Mouse (Mus musculus): ENCODE measurements around the gene Npnt. TPM values are rescaled to one million over a fixed set of nuclear protein-coding genes. Genes with fewer than 3 reads are reported as not detected.

Gene Npnt
- polyA plus RNA-seq, 1 experiment = 119 TPM

GRCm38 (mm10) chr3:132917356-132918090, 32.6 kb downstream of the Npnt start:
- TF ChIP-seq CTCF (conservative IDR thresholded peaks at IDR 0.05; ENCODE audit: insufficient read depth, insufficient read length, low read depth, low read length) (no peak), POLR2A (IDR thresholded peaks at IDR 0.05; ENCODE audit: low read depth, low read length) (no peak)
- DNase-seq = no peak
- Histone ChIP-seq H3K27ac (ENCODE audit: insufficient read depth, low read depth, low read length) (no peak overlapping the region), H3K36me3 (ENCODE audit: control insufficient read depth, insufficient read depth, low read length) (no peaks in the 10 kb centered on the region; the same call in 1 of the 2 replicates), H3K4me3 (ENCODE audit: insufficient read depth, low read depth, low read length) (no peak overlapping the region), H3K27me3 (replicated peaks; ENCODE audit: control insufficient read depth, insufficient read depth, low read length) (no peaks in the 10 kb centered on the region), H3K4me1 (ENCODE audit: control insufficient read depth, insufficient read depth, low read length) (no peaks in the 10 kb centered on the region)
- WGBS = 85% methylated on average over 9 of the region's 9 CpGs

GRCm38 (mm10) chr3:132915661-132916060, 34.4 kb downstream of the Npnt start:
- WGBS = 67% methylated on average over 9 of the region's 9 CpGs
- no peaks in the 10 kb centered on the region for H3K4me1 ChIP-seq (ENCODE audit: control insufficient read depth, insufficient read depth, low read length)
- DNase-seq = no peak
- H3K36me3 ChIP-seq (ENCODE audit: control insufficient read depth, insufficient read depth, low read length) = no peaks in the 10 kb centered on the region; the same call in 1 of the 2 replicates
- H3K27ac ChIP-seq (ENCODE audit: insufficient read depth, low read depth, low read length) = no peak overlapping the region
- TF ChIP-seq POLR2A (IDR thresholded peaks at IDR 0.05; ENCODE audit: low read depth, low read length) (no peak), CTCF (conservative IDR thresholded peaks at IDR 0.05; ENCODE audit: insufficient read depth, insufficient read length, low read depth, low read length) (no peak)
- H3K27me3 ChIP-seq (replicated peaks; ENCODE audit: control insufficient read depth, insufficient read depth, low read length) = no peaks in the 10 kb centered on the region
- H3K4me3 ChIP-seq (ENCODE audit: insufficient read depth, low read depth, low read length) = no peak overlapping the region

GRCm38 (mm10) chr3:132912420-132912819, 37.7 kb downstream of the Npnt start:
- Histone ChIP-seq H3K27ac (ENCODE audit: insufficient read depth, low read depth, low read length) (no peak overlapping the region), H3K27me3 (replicated peaks; ENCODE audit: control insufficient read depth, insufficient read depth, low read length) (no peaks in the 10 kb centered on the region), H3K4me1 (ENCODE audit: control insufficient read depth, insufficient read depth, low read length) (peaks cover 13% of the 10 kb centered on the region), H3K4me3 (ENCODE audit: insufficient read depth, low read depth, low read length) (no peak overlapping the region), H3K36me3 (ENCODE audit: control insufficient read depth, insufficient read depth, low read length) (no peaks in the 10 kb centered on the region; the same call in 1 of the 2 replicates)
- TF ChIP-seq CTCF (conservative IDR thresholded peaks at IDR 0.05; ENCODE audit: insufficient read depth, insufficient read length, low read depth, low read length) = no peak
- TF ChIP-seq POLR2A (IDR thresholded peaks at IDR 0.05; ENCODE audit: low read depth, low read length) = no peak
- DNase-seq = no peak
- 80% methylated on average over 2 of the region's 2 CpGs for whole genome bisulfite sequencing

DNA sequence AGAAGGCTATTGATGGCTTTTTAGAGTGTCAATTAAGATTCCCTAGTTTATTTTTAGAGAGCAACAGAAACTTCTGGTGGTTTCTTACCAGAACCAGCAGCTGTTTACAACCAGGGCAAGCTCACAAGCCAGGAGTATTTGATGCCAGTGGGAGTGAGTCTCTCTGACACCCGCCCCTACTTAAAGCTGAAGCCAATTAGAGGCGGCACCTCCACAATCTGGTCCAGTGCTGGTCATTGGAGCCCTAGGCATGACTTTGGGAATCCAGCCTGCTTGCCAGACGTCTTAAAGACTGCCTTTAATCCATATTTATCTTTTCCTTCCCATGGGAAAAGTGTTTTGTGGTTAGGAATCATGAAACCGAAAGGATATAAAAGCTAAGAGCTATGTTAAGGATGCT, 38.4 kb downstream of the Npnt start:
- Histone ChIP-seq H3K27ac (ENCODE audit: insufficient read depth, low read depth, low read length) (no peak overlapping the region), H3K27me3 (replicated peaks; ENCODE audit: control insufficient read depth, insufficient read depth, low read length) (no peaks in the 10 kb centered on the region), H3K36me3 (ENCODE audit: control insufficient read depth, insufficient read depth, low read length) (no peaks in the 10 kb centered on the region; the same call in 1 of the 2 replicates), H3K4me3 (ENCODE audit: insufficient read depth, low read depth, low read length) (no peak overlapping the region), H3K4me1 (ENCODE audit: control insufficient read depth, insufficient read depth, low read length) (peaks cover 17% of the 10 kb centered on the region)
- TF ChIP-seq CTCF (conservative IDR thresholded peaks at IDR 0.05; ENCODE audit: insufficient read depth, insufficient read length, low read depth, low read length) (no peak), POLR2A (IDR thresholded peaks at IDR 0.05; ENCODE audit: low read depth, low read length) (no peak)
- 53% methylated on average over 4 of the region's 4 CpGs for WGBS
- peak; percentile 31 for DNase-seq

- TF ChIP-seq CTCF (conservative IDR thresholded peaks at IDR 0.05; ENCODE audit: insufficient read depth, insufficient read length, low read depth, low read length) (no peak), POLR2A (IDR thresholded peaks at IDR 0.05; ENCODE audit: low read depth, low read length) (no peak)
- Histone ChIP-seq H3K27ac (ENCODE audit: insufficient read depth, low read depth, low read length) (no peak overlapping the region), H3K36me3 (ENCODE audit: control insufficient read depth, insufficient read depth, low read length) (no peaks in the 10 kb centered on the region), H3K4me3 (ENCODE audit: insufficient read depth, low read depth, low read length) (no peak overlapping the region), H3K27me3 (replicated peaks; ENCODE audit: control insufficient read depth, insufficient read depth, low read length) (no peaks in the 10 kb centered on the region), H3K4me1 (ENCODE audit: control insufficient read depth, insufficient read depth, low read length) (peaks cover 24% of the 10 kb centered on the region)
- WGBS = 63% methylated on average over 5 of the region's 5 CpGs
- no peak for DNase-seq
Measured at GRCm38 (mm10) chr3:132910727-132911126, 39.4 kb downstream of the Npnt start.

- WGBS = 51% methylated on average over 12 of the region's 12 CpGs
- DNase-seq = no peak
- Histone ChIP-seq H3K4me3 (ENCODE audit: insufficient read depth, low read depth, low read length) (no peak overlapping the region), H3K27ac (ENCODE audit: insufficient read depth, low read depth, low read length) (no peak overlapping the region), H3K4me1 (ENCODE audit: control insufficient read depth, insufficient read depth, low read length) (peaks cover 24% of the 10 kb centered on the region), H3K27me3 (replicated peaks; ENCODE audit: control insufficient read depth, insufficient read depth, low read length) (no peaks in the 10 kb centered on the region), H3K36me3 (ENCODE audit: control insufficient read depth, insufficient read depth, low read length) (no peaks in the 10 kb centered on the region)
- TF ChIP-seq POLR2A (IDR thresholded peaks at IDR 0.05; ENCODE audit: low read depth, low read length) (no peak), CTCF (conservative IDR thresholded peaks at IDR 0.05; ENCODE audit: insufficient read depth, insufficient read length, low read depth, low read length) (no peak)
Measured at GRCm38 (mm10) chr3:132909736-132910135, 40.4 kb downstream of the Npnt start.

- Histone ChIP-seq H3K27me3 (replicated peaks; ENCODE audit: control insufficient read depth, insufficient read depth, low read length) (no peaks in the 10 kb centered on the region), H3K4me3 (ENCODE audit: insufficient read depth, low read depth, low read length) (no peak overlapping the region), H3K36me3 (ENCODE audit: control insufficient read depth, insufficient read depth, low read length) (no peaks in the 10 kb centered on the region; the same call in none of the 2 replicates), H3K4me1 (ENCODE audit: control insufficient read depth, insufficient read depth, low read length) (peaks cover 26% of the 10 kb centered on the region), H3K27ac (ENCODE audit: insufficient read depth, low read depth, low read length) (peak overlapping the region; percentile 76)
- TF ChIP-seq POLR2A (IDR thresholded peaks at IDR 0.05; ENCODE audit: low read depth, low read length) = no peak
- TF ChIP-seq CTCF (conservative IDR thresholded peaks at IDR 0.05; ENCODE audit: insufficient read depth, insufficient read length, low read depth, low read length) = no peak
- peak; percentile 79 for DNase-seq
- 45% methylated on average over 8 of the region's 8 CpGs for WGBS
Measured at GRCm38 (mm10) chr3:132907506-132908203, 42.4 kb downstream of the Npnt start.
